Mouse (Mus musculus) CH12.LX (cell line): ENCODE results near the gene Mgarp. TPM values are rescaled to one million over a fixed set of nuclear protein-coding genes. Genes with fewer than 3 reads are reported as not detected.

Experiments
- DNase-seq: peaks from one replicate; pipeline ENCODE4 v3.0.0-alpha.2; 2013; ENCODE audit errors: extremely low read depth
- H3K27ac ChIP-seq: 2 replicates; pipeline ENCODE4 v1.5.1; 2012; ENCODE audit warnings: low read depth, mild to moderate bottlenecking, control low read depth, moderate library complexity; ENCODE audit not compliant: insufficient read depth
- H3K27me3 ChIP-seq: replicated peaks from 2 replicates; pipeline ENCODE3; 2012; ENCODE audit warnings: inconsistent platforms
- H3K36me3 ChIP-seq, 2 experiments: replicated peaks in 1 of 2; 2 replicates each; pipeline versions ENCODE3 to v1.6.1; 2012; ENCODE audit warnings: inconsistent platforms in 1 of 2, low read length in 1 of 2, mild to moderate bottlenecking in 1 of 2, mixed read lengths in 1 of 2, moderate library complexity in 1 of 2; ENCODE audit not compliant: control insufficient read depth in 1 of 2, insufficient read depth in 1 of 2
- H3K4me1 ChIP-seq, 2 experiments: 2 replicates each; pipeline ENCODE4 v1.6.1; 2012; ENCODE audit warnings: inconsistent platforms in 1 of 2, moderate library complexity in 1 of 2; ENCODE audit not compliant: insufficient read depth in 2 of 2, control insufficient read depth in 1 of 2
- H3K4me2 ChIP-seq: 2 replicates; pipeline ENCODE4 v1.6.1; 2012; ENCODE audit warnings: low read depth, mild to moderate bottlenecking, control low read depth; ENCODE audit not compliant: poor library complexity, insufficient read depth, severe bottlenecking
- H3K4me3 ChIP-seq, 3 experiments: fragments of 150-350 bp in 1 of 3; sonication (generic) in 1 of 3; replicated peaks in 1 of 3; 2 replicates each; pipeline versions ENCODE3 to v1.5.1; 2011 to 2012; ENCODE audit warnings: low read depth in 2 of 3, low read length in 2 of 3, mild to moderate bottlenecking in 2 of 3, moderate library complexity in 2 of 3, control low read depth in 1 of 3, improper control_type of control experiment in 1 of 3, inconsistent platforms in 1 of 3, mixed read lengths in 1 of 3; ENCODE audit not compliant: poor library complexity in 1 of 3
- H3K79me2 ChIP-seq: replicated peaks from 2 replicates; pipeline ENCODE4 v1.6.1; 2012; ENCODE audit warnings: mild to moderate bottlenecking, moderate library complexity; ENCODE audit not compliant: control insufficient read depth, poor library complexity, insufficient read depth, severe bottlenecking; ENCODE audit errors: extremely low read depth
- H3K9ac ChIP-seq: 2 replicates; pipeline ENCODE4 v1.6.1; 2012; ENCODE audit warnings: low read depth, mild to moderate bottlenecking, control low read depth, moderate library complexity; ENCODE audit not compliant: insufficient read depth
- H3K9me3 ChIP-seq: replicated peaks from 2 replicates; pipeline ENCODE3; 2012; ENCODE audit warnings: low read length, inconsistent platforms, mixed read lengths
- CHD2 ChIP-seq: IDR thresholded peaks from 2 replicates; pipeline ENCODE4 v1.6.1; 2011; ENCODE audit warnings: low read length, improper control_type of control experiment
- CTCF ChIP-seq, 2 experiments: IDR thresholded peaks in 1 of 2; conservative IDR thresholded peaks in 1 of 2; 2 replicates each; pipeline ENCODE4 v1.5.1; 2011 to 2012; ENCODE audit warnings: low read depth in 2 of 2, low read length in 2 of 2, improper control_type of control experiment in 1 of 2, inconsistent platforms in 1 of 2, mild to moderate bottlenecking in 1 of 2, moderate library complexity in 1 of 2
- E2F4 ChIP-seq: IDR thresholded peaks from 2 replicates; pipeline ENCODE4 v1.6.1; 2011; ENCODE audit warnings: low read depth, low read length, improper control_type of control experiment; ENCODE audit not compliant: insufficient replicate concordance
- ELF1 ChIP-seq: IDR thresholded peaks from 2 replicates; pipeline ENCODE4 v1.6.1; 2014; ENCODE audit warnings: low read depth, mild to moderate bottlenecking, inconsistent platforms, low read length, improper control_type of control experiment
- IRF4 ChIP-seq: IDR thresholded peaks from 2 replicates; pipeline ENCODE4 v1.6.1; 2014; ENCODE audit warnings: low read depth, mild to moderate bottlenecking, inconsistent platforms, low read length, improper control_type of control experiment
- JUN ChIP-seq: IDR thresholded peaks from 2 replicates; pipeline ENCODE4 v1.6.1; 2011; ENCODE audit warnings: low read depth, mild to moderate bottlenecking, low read length, improper control_type of control experiment, moderate library complexity; ENCODE audit not compliant: insufficient read depth
- MAZ ChIP-seq: IDR thresholded peaks from 2 replicates; pipeline ENCODE4 v1.6.1; 2012; ENCODE audit warnings: low read depth, mild to moderate bottlenecking, inconsistent platforms, low read length, improper control_type of control experiment, moderate library complexity
- MXI1 ChIP-seq: IDR thresholded peaks from 2 replicates; pipeline ENCODE4 v1.6.1; 2011; ENCODE audit warnings: mild to moderate bottlenecking, low read depth, low read length, improper control_type of control experiment
- MYC ChIP-seq: IDR thresholded peaks from 2 replicates; pipeline ENCODE4 v1.6.1; 2011; ENCODE audit warnings: low read depth, mild to moderate bottlenecking, improper control_type of control experiment, low read length
- RAD21 ChIP-seq: IDR thresholded peaks from 2 replicates; pipeline ENCODE4 v1.6.1; 2011; ENCODE audit warnings: low read depth, mild to moderate bottlenecking, low read length, improper control_type of control experiment, moderate library complexity
- RCOR1 ChIP-seq: conservative IDR thresholded peaks from 2 replicates; pipeline ENCODE4 v1.6.1; 2012; ENCODE audit warnings: low read depth, mild to moderate bottlenecking, inconsistent platforms, low read length, improper control_type of control experiment
- SMC3 ChIP-seq: IDR thresholded peaks from 2 replicates; pipeline ENCODE4 v1.6.1; 2011; ENCODE audit warnings: low read depth, low read length, improper control_type of control experiment
- ZC3H11A ChIP-seq: IDR thresholded peaks from 2 replicates; pipeline ENCODE4 v1.6.1; 2012; ENCODE audit warnings: low read depth, mild to moderate bottlenecking, inconsistent platforms, low read length, improper control_type of control experiment
- ZKSCAN1 ChIP-seq: IDR thresholded peaks from 2 replicates; pipeline ENCODE4 v1.6.1; 2012; ENCODE audit warnings: low read depth, inconsistent platforms, low read length, improper control_type of control experiment, borderline replicate concordance
- ZNF384 ChIP-seq: IDR thresholded peaks from 2 replicates; pipeline ENCODE4 v1.6.1; 2012; ENCODE audit warnings: low read depth, low read length, improper control_type of control experiment, inconsistent platforms
- dilution Hi-C: fragments of 300-500 bp; cut with MboI; formaldehyde crosslinking; loops from 2 replicates; pipeline ENCODE4 v1.14.3; 2020; ENCODE audit warnings: low sequenced_read_pairs; ENCODE audit not compliant: extremely low pct_unique_long_range_greater_than_20kb, extremely low pct_ligation_motif_present
- in situ Hi-C: fragments of 300-500 bp; cut with MboI; formaldehyde crosslinking; loops from 3 replicates; pipeline ENCODE4 v1.14.3; 2019; ENCODE audit warnings: low sequenced_read_pairs, low pct_ligation_motif_present, low pct_unique_long_range_greater_than_20kb, mixed read lengths
- polyA plus RNA-seq: library from polyadenylated mRNA; unstranded; fragments of >175 nt; gene quantifications from 2 replicates; pipeline ENCODE4 v1.2.1, GENCODE M21; 2012; ENCODE audit warnings: low read depth; ENCODE audit not compliant: insufficient read length
- total RNA-seq, 2 experiments: library from RNA; depleted of rRNA; stranded (reverse); fragments of 300-350 nt in 1 of 2; fragments of >200 nt in 1 of 2; gene quantifications; 2 replicates each; pipeline ENCODE4 v1.2.3; 2012 to 2014

Mgarp gene
- total and polyA plus RNA-seq, 3 experiments: not detected

- dilution Hi-C loops: no loop called here
These were observed 8.6 kb downstream of the Mgarp start for GRCm38 (mm10) chr3:51387868-51388381.

GRCm38 (mm10) chr3:51387134-51387451 is 9.4 kb downstream of the Mgarp start:
- in situ Hi-C loops: no loop called here
- dilution Hi-C loops: no loop called here
- H3K4me3 ChIP-seq: no peak overlapping the region
- H3K36me3 ChIP-seq: no peaks in the 10 kb centered on the region
- H3K27ac ChIP-seq: no peak overlapping the region
- no peak for TF ChIP-seq MYC
- no peak for TF ChIP-seq SMC3
- TF ChIP-seq ZC3H11A: no peak
- TF ChIP-seq, all 38 proteins: peak for 0
- H3K27me3 ChIP-seq: no peaks in the 10 kb centered on the region
- no peaks in the 10 kb centered on the region for H3K9me3 ChIP-seq
- H3K9ac ChIP-seq: no peak overlapping the region
- no peak overlapping the region for H3K4me2 ChIP-seq
- H3K4me1 ChIP-seq: peaks cover 6 to 10% of the 10 kb centered on the region in 2 experiments; a peak in 2 of 4 replicates
- no peaks in the 10 kb centered on the region for H3K79me2 ChIP-seq
- no peak for DNase-seq

More at GRCm38 (mm10) chr3:51387868-51388381, 8.6 kb downstream of the Mgarp start:
- no peak overlapping the region for H3K9ac ChIP-seq
- no peaks in the 10 kb centered on the region for H3K79me2 ChIP-seq
- in situ Hi-C loops: no loop called here
- H3K27me3 ChIP-seq: no peaks in the 10 kb centered on the region
- no peak overlapping the region for H3K4me3 ChIP-seq
- no peaks in the 10 kb centered on the region for H3K36me3 ChIP-seq
- no peaks in the 10 kb centered on the region for H3K9me3 ChIP-seq
- no peak overlapping the region for H3K4me2 ChIP-seq
- DNase-seq: no peak
- H3K4me1 ChIP-seq: peaks cover 6 to 10% of the 10 kb centered on the region in 2 experiments; a peak in 2 of 4 replicates
- no peak overlapping the region for H3K27ac ChIP-seq
- TF ChIP-seq IRF4 (no peak), E2F4 (no peak), MXI1 (no peak), RCOR1 (no peak), ZNF384 (no peak), SMC3 (no peak), ZKSCAN1 (no peak), JUN (no peak), CTCF (conservative IDR thresholded peaks at IDR 0.05 in 1 of 2, IDR thresholded peaks at IDR 0.05 in 1 of 2; ENCODE audit: low read depth in 2 of 2, low read length in 2 of 2) (no peak), MYC (no peak), ELF1 (no peak), MAZ (no peak), RAD21 (no peak), CHD2 (no peak)
